Mouse (Mus musculus): ENCODE measurements at regions not wholly inside any gene's neighbourhood (a gene's known extent, or its start where the extent isn't known, plus 50 kb on each side); places are given as distances from the start of the nearest gene placed in this dataset.

DNA sequence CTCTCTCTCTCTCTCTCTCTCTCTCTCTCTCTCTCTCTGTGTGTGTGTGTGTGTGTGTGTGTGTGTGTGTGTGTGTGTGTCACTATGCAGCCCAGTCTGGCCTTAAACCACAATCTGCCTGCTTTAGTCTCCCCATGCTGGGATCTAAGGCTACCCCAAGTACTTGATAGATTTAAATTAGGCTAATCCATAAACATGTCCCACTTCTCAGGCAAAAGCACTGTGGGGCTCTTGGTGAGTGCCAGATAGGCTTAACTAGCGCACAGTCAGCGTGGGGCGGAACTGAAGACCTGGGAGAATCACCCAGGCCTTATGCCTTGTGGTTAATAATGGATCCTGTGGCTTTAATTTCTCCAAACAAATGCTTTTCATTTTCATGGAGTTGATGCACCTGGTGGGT, 180.6 kb downstream of the Gm26897 start:
- Histone ChIP-seq H3K4me3 (no peak overlapping the region), H3K9me3 (no peaks in the 10 kb centered on the region), H3K27ac (no peak overlapping the region), H3K27me3 (ENCODE audit: poor library complexity, severe bottlenecking) (peaks cover 63% of the 10 kb centered on the region), H3K4me1 (peaks cover 43% of the 10 kb centered on the region), H3K36me3 (replicated peaks) (no peaks in the 10 kb centered on the region)
- no peak for DNase-seq (ENCODE audit: extremely low spot score, low spot score)
- WGBS, result 71% methylated on average over 3 of the region's 3 CpGs

DNA sequence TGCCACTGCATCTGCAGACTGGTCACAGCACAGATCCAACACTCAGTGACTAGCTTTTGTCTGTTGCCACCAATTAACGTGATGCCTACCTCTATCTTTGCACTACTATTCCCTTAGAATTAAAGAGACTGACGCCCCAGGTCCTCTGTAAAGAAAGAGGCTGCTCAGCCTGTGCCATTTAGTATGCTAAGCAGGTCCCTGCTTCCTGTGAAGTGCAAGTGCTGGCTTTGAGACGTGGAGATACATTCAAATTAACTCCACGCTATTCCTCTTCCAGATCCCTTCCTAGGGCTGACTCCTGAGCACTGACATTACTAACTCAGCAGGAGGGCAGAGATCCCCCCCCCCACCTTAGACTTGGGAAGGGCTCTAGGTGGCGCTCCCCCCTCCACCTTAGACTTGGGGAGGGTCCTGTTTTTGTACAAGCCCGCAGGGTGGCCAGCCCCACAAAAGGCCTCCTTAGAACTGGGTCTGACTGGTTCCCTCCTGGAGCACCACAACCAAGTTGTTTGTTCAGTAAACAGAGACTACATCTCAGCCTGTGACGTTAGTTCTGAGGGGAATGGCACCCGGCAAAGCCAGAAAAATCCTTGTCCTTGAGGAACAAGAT, 184.0 kb downstream of the Gm26897 start:
- H3K4me3 ChIP-seq, result no peak overlapping the region
- H3K36me3 ChIP-seq (replicated peaks), result no peaks in the 10 kb centered on the region
- WGBS, result 17% methylated on average over 8 of the region's 8 CpGs
- peaks cover 45% of the 10 kb centered on the region for H3K27me3 ChIP-seq (ENCODE audit: poor library complexity, severe bottlenecking)
- peaks cover 40% of the 10 kb centered on the region for H3K4me1 ChIP-seq
- DNase-seq (ENCODE audit: extremely low spot score, low spot score), result no peak
- peak overlapping the region; percentile 59; the same call in 1 of the 2 replicates for H3K27ac ChIP-seq
- H3K9me3 ChIP-seq, result no peaks in the 10 kb centered on the region

DNA sequence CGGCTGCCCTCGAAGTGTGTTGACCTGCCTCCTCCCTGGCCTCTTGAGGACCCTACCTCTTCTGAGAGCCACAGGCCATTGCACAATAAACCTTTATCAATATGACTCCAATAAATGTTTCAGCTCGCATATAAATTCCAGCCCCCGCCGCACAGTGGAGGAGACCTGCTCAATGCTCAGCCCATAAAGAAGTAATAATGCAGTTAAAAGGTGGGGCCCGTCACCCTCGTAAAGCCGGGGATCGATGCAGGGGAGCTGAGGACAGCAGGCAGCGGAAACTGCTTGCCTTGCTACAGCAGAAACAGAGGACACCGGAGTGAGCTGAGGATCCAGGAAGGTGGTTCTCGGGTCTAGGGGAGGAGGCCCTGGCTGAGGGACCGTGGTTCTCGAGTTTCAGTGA, 185.2 kb downstream of the Gm26897 start:
- Histone ChIP-seq H3K4me1 (peaks cover 40% of the 10 kb centered on the region), H3K36me3 (replicated peaks) (no peaks in the 10 kb centered on the region), H3K9me3 (no peaks in the 10 kb centered on the region), H3K27me3 (ENCODE audit: poor library complexity, severe bottlenecking) (peaks cover 36% of the 10 kb centered on the region), H3K4me3 (no peak overlapping the region), H3K27ac (no peak overlapping the region)
- no peak for DNase-seq (ENCODE audit: extremely low spot score, low spot score)
- WGBS, result 84% methylated on average over 14 of the region's 14 CpGs

DNA sequence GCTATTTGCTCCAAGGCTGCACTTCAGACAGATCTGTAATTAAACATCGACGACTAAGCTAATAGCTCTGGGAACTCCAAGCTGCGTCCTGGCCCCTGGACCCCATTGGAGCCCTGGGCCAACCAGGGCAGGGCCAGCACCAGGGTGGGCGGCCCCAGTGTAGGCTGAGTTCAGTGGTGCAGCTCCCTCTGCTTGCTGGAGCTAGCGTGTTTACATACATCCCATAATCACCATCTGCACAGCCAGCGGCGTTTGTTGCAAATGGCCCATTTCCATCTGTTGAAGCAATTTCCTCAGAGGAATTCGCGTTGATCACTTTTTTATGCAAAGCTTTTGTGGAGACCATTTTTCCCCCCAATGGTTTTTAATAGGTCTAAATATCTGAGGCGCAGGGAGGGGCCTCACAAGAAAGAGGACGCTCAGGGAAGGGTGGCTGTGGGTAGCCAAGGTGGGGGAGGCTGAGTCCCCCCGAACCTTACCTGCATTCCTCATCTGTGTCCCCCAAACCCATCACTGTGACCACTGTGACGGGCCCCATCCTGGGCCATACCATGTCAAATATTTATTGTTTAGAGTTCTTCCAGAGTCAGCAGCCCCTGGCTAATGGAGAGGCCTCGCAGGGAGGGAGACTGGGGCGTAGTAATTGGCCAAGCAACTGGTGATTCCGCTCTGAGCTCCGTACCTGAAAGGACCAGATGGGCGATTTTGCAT, 189.4 kb downstream of the Gm26897 start:
- Histone ChIP-seq H3K4me3 (no peak overlapping the region), H3K4me1 (peaks cover 28% of the 10 kb centered on the region), H3K36me3 (replicated peaks) (no peaks in the 10 kb centered on the region), H3K27ac (peak overlapping the region; percentile 2; the same call in 1 of the 2 replicates), H3K9me3 (no peaks in the 10 kb centered on the region), H3K27me3 (ENCODE audit: poor library complexity, severe bottlenecking) (peaks cover 18% of the 10 kb centered on the region)
- WGBS, result 59% methylated on average over 18 of the region's 18 CpGs
- no peak for DNase-seq (ENCODE audit: extremely low spot score, low spot score)

DNA sequence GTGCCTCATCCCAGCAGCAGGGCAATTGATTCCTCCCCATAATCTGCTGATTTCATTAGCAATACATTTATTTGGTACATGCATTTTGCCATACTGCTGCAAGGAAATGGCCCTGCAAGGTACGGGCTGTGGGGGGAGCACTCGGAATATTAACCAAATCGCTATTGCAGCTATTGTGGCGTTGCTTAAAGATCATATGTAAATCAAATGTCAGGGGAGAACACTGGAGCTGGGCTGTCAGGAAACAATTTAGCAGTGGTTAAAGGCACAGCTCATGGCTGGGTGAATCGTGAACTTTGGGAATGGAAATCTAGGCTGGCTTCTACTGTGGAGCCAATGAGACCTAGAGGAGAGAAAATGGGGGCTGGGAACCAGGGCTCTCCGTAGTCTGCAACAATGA, 192.0 kb downstream of the Gm26897 start:
- Histone ChIP-seq H3K9me3 (no peaks in the 10 kb centered on the region), H3K36me3 (replicated peaks) (no peaks in the 10 kb centered on the region), H3K27me3 (ENCODE audit: poor library complexity, severe bottlenecking) (peaks cover 36% of the 10 kb centered on the region), H3K4me3 (no peak overlapping the region), H3K4me1 (peaks cover 32% of the 10 kb centered on the region), H3K27ac (no peak overlapping the region)
- WGBS, result 88% methylated on average over 6 of the region's 6 CpGs
- no peak for DNase-seq (ENCODE audit: extremely low spot score, low spot score)

DNA sequence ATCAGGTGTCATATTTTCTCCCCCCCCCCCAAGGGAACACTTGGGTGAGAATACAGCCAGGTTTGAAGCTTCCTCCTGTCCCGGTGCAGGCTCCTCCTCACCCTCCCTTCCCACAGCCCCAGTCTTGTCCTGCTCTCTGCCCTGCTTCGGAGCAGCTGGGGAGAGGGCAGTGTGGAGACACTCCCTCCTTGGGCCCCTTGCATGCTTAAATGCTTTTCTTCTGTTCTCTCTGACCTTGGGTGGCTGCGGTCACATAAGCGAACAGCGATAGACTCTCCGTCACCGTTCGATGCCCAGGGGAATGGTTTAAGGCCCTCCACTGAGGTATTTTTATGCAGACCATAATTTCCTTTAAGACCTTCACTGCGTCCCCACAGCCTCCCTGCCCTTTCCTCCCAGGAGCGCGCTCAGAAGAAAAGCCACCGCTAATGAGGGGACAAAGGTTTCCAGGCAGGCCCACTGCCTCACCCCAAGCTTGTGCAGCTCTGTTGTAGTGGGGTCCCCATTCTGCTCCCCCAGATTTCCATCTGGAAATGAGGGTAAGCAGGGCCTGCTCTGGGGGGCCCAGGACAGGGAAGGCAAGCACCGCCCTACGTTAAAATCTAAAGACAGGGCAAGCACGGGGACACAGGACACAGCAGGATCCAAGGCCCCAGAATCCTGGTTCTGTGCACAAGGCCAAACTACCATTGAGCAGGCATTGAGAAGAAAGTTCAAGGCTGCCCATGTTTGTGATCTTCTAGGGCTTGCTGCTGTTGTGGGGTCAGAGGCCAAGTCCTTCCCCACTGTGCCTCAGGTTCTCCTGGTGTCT, 195.7 kb downstream of the Gm26897 start:
- H3K27me3 ChIP-seq (ENCODE audit: poor library complexity, severe bottlenecking), result peaks cover 40% of the 10 kb centered on the region
- peaks cover 18% of the 10 kb centered on the region for H3K4me1 ChIP-seq
- no peaks in the 10 kb centered on the region for H3K36me3 ChIP-seq (replicated peaks)
- 35% methylated on average over 15 of the region's 15 CpGs for WGBS
- H3K27ac ChIP-seq, result peak overlapping the region; percentile 75
- no peaks in the 10 kb centered on the region; the same call in 1 of the 2 replicates for H3K9me3 ChIP-seq
- DNase-seq (ENCODE audit: extremely low spot score, low spot score), result no peak
- no peak overlapping the region for H3K4me3 ChIP-seq

DNA sequence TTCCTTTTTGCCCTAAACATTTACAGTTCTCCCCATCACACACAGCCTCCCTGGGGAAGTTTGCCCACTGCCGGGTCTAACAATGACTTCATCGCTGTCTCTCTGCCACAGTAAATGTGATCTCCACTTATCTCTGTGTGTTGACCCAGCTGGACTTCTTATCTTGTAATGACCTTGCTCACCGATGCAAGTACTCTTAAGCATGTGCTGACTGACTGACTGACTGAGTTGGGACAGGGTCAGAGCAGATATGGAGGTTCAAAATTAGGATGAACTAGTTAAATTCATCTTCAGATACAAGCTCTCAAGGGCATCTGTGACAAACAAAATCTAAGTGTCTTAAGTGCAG, 196.2 kb downstream of the Gm26897 start:
- Histone ChIP-seq H3K27ac (peak overlapping the region; percentile 75; the same call in 1 of the 2 replicates), H3K4me3 (no peak overlapping the region), H3K9me3 (no peaks in the 10 kb centered on the region; the same call in 1 of the 2 replicates), H3K36me3 (replicated peaks) (no peaks in the 10 kb centered on the region), H3K27me3 (ENCODE audit: poor library complexity, severe bottlenecking) (peaks cover 38% of the 10 kb centered on the region), H3K4me1 (peaks cover 18% of the 10 kb centered on the region)
- WGBS, result 61% methylated on average over 3 of the region's 3 CpGs
- no peak for DNase-seq (ENCODE audit: extremely low spot score, low spot score)

DNA sequence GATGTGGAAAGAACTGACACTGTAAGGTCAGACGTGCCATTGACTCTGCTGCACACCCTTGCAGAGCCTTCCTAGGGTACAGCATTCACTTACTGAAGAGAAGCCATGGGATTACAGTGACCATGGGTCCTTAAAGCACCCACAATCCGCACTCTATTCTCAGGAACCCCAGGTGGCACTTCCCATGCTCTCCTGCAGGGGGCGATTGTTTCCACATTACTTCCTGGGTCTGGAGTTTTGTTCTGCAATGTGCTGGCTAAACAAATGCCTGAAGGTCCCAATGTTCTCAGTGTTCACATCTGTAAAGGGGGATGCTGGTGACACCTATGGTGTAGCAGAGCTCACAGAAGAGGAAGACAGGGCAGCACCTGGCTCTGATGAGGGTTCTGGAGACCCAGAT, 198.0 kb downstream of the Gm26897 start:
- Histone ChIP-seq H3K4me3 (no peak overlapping the region), H3K27ac (no peak overlapping the region), H3K27me3 (ENCODE audit: poor library complexity, severe bottlenecking) (peaks cover 42% of the 10 kb centered on the region), H3K36me3 (replicated peaks) (no peaks in the 10 kb centered on the region), H3K4me1 (peaks cover 18% of the 10 kb centered on the region), H3K9me3 (no peaks in the 10 kb centered on the region; the same call in 1 of the 2 replicates)
- DNase-seq (ENCODE audit: extremely low spot score, low spot score), result no peak
- 76% methylated on average over 3 of the region's 3 CpGs for WGBS

DNA sequence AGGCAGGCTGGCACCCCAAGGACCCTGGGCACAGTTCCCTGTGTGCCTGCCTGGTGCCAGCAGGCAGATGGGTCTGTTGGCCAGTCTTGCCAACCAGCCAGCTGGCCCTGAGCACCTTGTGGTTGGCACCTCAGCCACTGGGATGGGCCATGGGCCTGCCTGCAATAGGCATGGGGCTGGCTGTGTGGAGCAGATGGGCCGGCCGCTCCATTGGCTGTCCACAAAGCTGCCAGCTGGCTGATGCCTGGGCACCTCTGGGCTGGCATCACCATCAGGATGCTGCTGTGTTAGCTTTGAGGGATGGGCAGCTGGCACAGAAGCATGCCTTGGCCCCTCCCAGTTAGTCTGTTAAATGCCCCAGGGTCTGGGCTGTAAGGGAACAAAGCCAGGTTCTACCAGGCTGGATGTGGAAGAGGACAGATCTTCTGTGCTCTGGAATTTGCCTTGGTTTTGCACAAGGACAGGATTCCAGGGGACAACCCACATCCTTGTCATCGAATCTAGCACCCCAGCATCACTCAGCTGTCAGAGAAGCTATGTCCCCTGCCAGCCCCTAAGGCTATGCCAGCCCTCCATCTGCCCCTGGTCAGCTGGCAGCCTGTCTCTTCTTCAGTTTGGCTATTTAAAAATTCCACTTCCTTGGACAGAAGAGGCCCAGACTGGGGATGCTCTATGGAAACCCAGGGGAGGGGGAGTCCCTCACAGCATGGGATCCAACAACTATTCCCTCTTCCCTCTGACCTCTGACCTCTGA, 201.8 kb downstream of the Gm26897 start:
- Histone ChIP-seq H3K27me3 (ENCODE audit: poor library complexity, severe bottlenecking) (peaks cover 13% of the 10 kb centered on the region), H3K9me3 (no peaks in the 10 kb centered on the region; the same call in 1 of the 2 replicates), H3K36me3 (replicated peaks) (no peaks in the 10 kb centered on the region), H3K4me1 (no peaks in the 10 kb centered on the region), H3K4me3 (no peak overlapping the region), H3K27ac (no peak overlapping the region)
- WGBS, result 85% methylated on average over 3 of the region's 3 CpGs
- DNase-seq (ENCODE audit: extremely low spot score, low spot score), result no peak

DNA sequence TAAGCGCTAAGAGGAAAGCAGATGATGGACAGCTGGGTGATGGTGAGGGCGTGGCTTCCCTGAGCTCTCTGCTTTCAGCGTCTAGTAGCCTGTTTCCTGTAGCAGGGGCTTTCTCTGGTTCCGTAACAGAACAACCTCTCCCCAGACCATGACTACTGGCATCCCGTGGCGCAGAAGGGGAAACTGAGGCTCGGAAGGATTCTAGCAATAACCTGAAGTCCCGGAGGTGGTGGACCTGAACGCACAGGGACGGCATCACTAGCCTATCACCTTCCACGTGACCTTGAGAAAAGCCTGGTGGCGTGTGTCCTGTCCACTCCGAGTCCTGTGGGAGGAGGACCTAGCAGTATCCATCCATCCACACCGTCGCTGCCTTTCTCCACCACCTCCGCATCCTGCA, 208.1 kb downstream of the Gm26897 start:
- 88% methylated on average over 16 of the region's 16 CpGs for WGBS
- Histone ChIP-seq H3K36me3 (replicated peaks) (no peaks in the 10 kb centered on the region), H3K9me3 (no peaks in the 10 kb centered on the region), H3K27ac (no peak overlapping the region), H3K27me3 (ENCODE audit: poor library complexity, severe bottlenecking) (peaks cover 52% of the 10 kb centered on the region), H3K4me3 (no peak overlapping the region), H3K4me1 (peaks cover 30% of the 10 kb centered on the region)
- DNase-seq (ENCODE audit: extremely low spot score, low spot score), result no peak

DNA sequence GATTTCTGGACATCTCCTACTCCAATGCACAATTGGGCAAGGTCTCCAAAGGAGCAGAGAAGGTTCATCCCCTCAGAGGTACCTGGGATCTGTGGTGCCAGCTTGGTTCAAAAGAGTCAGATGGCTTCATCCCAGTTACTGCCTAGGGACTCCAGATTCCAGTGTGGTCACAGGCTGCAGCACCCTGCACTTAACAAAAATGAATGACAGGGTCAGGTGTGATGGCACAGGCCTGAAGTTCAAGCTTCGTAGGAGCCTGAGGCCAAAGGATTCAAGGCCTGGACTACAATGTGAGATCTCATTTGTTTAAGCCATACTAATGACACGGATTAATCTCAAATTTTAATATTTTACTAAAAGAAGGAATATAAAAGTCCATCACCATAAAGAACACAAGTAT, 209.1 kb downstream of the Gm26897 start:
- Histone ChIP-seq H3K27me3 (ENCODE audit: poor library complexity, severe bottlenecking) (peaks cover 52% of the 10 kb centered on the region), H3K4me3 (no peak overlapping the region), H3K9me3 (no peaks in the 10 kb centered on the region), H3K36me3 (replicated peaks) (no peaks in the 10 kb centered on the region), H3K27ac (no peak overlapping the region; the same call in 1 of the 2 replicates), H3K4me1 (peaks cover 30% of the 10 kb centered on the region)
- DNase-seq (ENCODE audit: extremely low spot score, low spot score), result no peak
- 94% methylated on average over 2 of the region's 2 CpGs for WGBS

DNA sequence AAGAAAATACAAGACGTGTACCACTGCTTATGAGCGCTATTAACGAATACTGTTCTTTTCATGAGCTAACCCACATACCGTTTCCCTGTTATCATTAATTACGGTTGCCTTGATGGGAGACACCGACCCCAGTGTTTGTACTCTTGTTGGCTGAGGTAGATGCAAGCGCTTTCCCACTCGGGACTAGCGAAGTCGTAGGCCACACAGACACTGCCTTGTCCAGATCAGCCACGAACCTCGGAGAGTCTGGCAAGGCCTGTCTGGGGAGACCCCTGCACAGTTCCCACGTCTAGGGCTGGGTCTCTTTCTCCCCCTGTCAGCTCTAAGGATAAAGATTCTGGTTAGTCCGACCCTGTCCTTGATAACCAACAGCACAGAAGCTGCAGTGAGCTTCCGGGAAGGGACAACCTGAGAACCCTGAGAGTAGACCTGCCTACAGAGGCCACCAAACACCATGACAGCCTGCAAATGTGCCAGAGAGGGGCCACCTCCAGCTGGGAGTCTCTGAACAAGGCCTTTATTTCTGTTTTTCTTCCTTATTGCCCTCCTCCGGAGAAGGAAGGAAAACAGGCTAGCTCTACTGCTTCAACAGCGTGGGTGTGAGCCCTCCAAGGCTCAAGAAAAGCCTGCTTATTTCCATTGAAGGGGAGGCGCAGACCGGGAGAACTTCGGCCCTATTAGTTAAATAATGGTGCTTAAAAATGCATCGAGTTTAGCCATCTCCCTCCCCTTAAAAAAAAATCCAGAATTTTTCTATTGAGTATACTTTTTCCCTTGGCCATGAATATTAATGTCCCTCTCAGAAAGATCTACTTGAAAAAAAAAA, 209.8 kb downstream of the Gm26897 start:
- peaks cover 52% of the 10 kb centered on the region for H3K27me3 ChIP-seq (ENCODE audit: poor library complexity, severe bottlenecking)
- 62% methylated on average over 21 of the region's 21 CpGs for WGBS
- H3K9me3 ChIP-seq, result no peaks in the 10 kb centered on the region
- H3K4me1 ChIP-seq, result peaks cover 30% of the 10 kb centered on the region
- H3K36me3 ChIP-seq (replicated peaks), result no peaks in the 10 kb centered on the region
- no peak overlapping the region for H3K4me3 ChIP-seq
- no peak for DNase-seq (ENCODE audit: extremely low spot score, low spot score)
- peak overlapping the region; percentile 70 for H3K27ac ChIP-seq
